Mouse (Mus musculus): ENCODE results near the gene Cluh. TPM values are rescaled to one million over a fixed set of nuclear protein-coding genes. Genes with fewer than 3 reads are reported as not detected.

The Cluh gene
- total RNA-seq, 4 experiments from 2014 or later = 87.3 to 98.6 (median 92.7) TPM

GRCm38 (mm10) chr11:74672901-74673513, 23.7 kb downstream of the Cluh start:
- DNase-seq (ENCODE audit: low spot score in 2 of 2) = no peak

- DNase-seq (ENCODE audit: low spot score in 2 of 2) = no peak
These were observed 24.3 kb downstream of the Cluh start for GRCm38 (mm10) chr11:74673561-74673960.

- no peak for DNase-seq (ENCODE audit: low spot score in 2 of 2)
These were observed 25.4 kb downstream of the Cluh start for GRCm38 (mm10) chr11:74674713-74675112.

DNA sequence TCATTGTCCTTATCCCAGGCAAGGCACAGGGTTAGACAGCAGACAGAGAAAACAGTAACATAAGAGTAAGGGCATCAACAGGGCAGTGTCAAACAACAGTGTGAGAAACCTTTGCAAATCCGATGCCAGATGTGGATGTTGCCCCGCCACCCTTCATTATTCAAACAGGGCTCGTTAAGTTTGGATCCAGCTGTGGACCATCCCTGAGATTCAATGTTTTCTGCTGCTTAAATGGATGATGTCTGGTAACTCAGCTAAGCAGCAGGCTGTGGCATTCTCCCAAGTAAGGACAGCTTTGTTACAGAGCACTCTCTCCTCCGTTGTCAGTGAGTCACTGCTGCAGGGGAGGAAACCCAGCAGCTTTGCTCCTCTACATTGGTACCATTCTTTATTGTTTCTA, 25.9 kb downstream of the Cluh start:
- DNase-seq (ENCODE audit: low spot score in 2 of 2) = no peak

GRCm38 (mm10) chr11:74692151-74692550, 42.9 kb downstream of the Cluh start:
- no peak for DNase-seq (ENCODE audit: low spot score in 2 of 2)

DNA sequence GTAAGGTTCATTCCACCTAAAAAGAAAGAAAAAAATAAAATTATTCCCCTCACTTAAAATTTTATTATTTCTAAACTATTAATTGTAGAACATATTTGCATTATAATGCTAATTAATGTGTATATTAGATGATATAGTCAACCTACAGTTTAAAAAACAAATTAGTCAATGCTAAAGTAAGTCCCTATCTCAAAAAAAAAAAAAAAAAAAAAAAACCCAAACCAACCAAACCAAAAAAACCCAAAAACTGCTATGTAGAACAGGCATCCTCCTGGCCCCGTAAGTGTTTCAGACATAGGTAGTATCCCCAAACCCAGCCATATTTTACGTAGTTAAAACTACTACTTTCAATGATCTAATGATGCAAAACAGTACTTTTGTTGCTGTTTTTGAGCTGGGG, 50.2 kb downstream of the Cluh start:
- DNase-seq (ENCODE audit: low spot score in 2 of 2) = no peak

- no peak for DNase-seq (ENCODE audit: low spot score in 2 of 2)
These were observed 54.8 kb downstream of the Cluh start for GRCm38 (mm10) chr11:74704068-74704467.

- no peak for DNase-seq (ENCODE audit: low spot score in 2 of 2)
These were observed 59.5 kb downstream of the Cluh start for GRCm38 (mm10) chr11:74708781-74709180.

GRCm38 (mm10) chr11:74710671-74711070, 61.4 kb downstream of the Cluh start:
- DNase-seq (ENCODE audit: low spot score in 2 of 2) = no peak

- DNase-seq (ENCODE audit: low spot score in 2 of 2) = peak in 1 of 2 experiments; percentile 9
These were observed 66.8 kb downstream of the Cluh start for GRCm38 (mm10) chr11:74715971-74716525.

Other genes with a start within 250 kb of the Cluh start
- 1 to 10 TPM; 3.7 to 6.6 (median 5.9) TPM for gene Rap1gap2, start 38.6 kb upstream of the Cluh start, total RNA-seq (2022)
- under 1 TPM in 1 of 4 experiments, not detected in 3; 0.07 TPM for gene Ccdc92b, start 29.9 kb upstream of the Cluh start, total RNA-seq (2022)
- gene Pafah1b1, start 75.2 kb downstream of the Cluh start, total RNA-seq (2022) = 100 to 1,000 TPM; 107 to 135 (median 112) TPM
- 10 to 100 TPM; 10.7 to 16.3 (median 12.4) TPM for gene Mettl16, start 121.3 kb downstream of the Cluh start, total RNA-seq (2022)
- gene Mnt, start 181.4 kb downstream of the Cluh start, total RNA-seq (2022) = 10 to 100 TPM in 1 of 4 experiments, 1 to 10 TPM in 3; 5.8 to 11.7 (median 7.8) TPM
- gene Sgsm2, start 247.6 kb downstream of the Cluh start, total RNA-seq (2022) = 1 to 10 TPM; 1.3 to 2.0 (median 1.7) TPM
- 10 to 100 TPM; 26.3 to 39.2 (median 28.2) TPM for gene Tsr1, start 248.6 kb downstream of the Cluh start, total RNA-seq (2022)

Measured in gastrocnemius, adult 8-10 months (tissue).